Mouse (Mus musculus) megakaryocyte-erythroid progenitor cell, adult 5-6 weeks (primary cell): ENCODE measurements around the gene Rasgrf1. TPM values are rescaled to one million over a fixed set of nuclear protein-coding genes. Genes with fewer than 3 reads are reported as not detected.
"Not testable (repeated sequence)": the region's sequence is repeated elsewhere in the genome, so short reads cannot be mapped to it uniquely, and the experiment has no call there.

Experiments used
- ATAC-seq: replicated peaks from 2 replicates; pipeline ENCODE4 v1.8.0; 2016; ENCODE audit warnings: mild to moderate bottlenecking, inconsistent platforms; ENCODE audit not compliant: severe bottlenecking, poor library complexity, low FRiP score, low TSS enrichment
- total RNA-seq, 2 experiments: library from RNA; stranded (forward) in 1 of 2; stranded (reverse) in 1 of 2; fragments of 200-1000, 215-1000 nt in 1 of 2; fragments of >200 nt in 1 of 2; fragmentation: Nextera tagmentation in 1 of 2; gene quantifications; 2 replicates each; pipeline ENCODE4 v1.2.3; 2014 to 2017

Rasgrf1 gene
- total RNA-seq, 2 experiments from 2014 or later: not detected

- ATAC-seq: no peak
Observed at GRCm38 (mm10) chr9:90016204-90016603, 106.5 kb downstream of the Rasgrf1 start.

GRCm38 (mm10) chr9:90020866-90021265 lies 111.2 kb downstream of the Rasgrf1 start:
- ATAC-seq: no peak

DNA sequence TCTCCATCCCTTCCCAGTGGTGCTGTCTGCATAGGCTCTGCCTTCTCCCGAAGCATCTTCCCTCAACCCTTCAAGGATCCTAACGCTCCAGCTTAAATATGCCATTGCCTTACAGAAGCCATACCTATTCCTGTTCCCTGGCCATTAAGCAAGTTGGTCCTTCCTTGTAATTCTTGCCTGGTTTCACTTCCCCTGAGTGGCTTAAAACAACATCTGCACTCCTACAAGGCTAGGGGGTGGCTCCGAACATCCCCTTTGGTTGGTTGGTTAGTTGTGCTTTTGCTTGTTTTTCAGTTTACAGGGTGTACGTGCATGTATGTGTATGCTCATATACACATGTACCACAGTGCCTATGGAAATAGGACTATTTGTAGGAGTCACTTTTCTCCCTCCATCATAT lies 111.7 kb downstream of the Rasgrf1 start:
- ATAC-seq: no peak

DNA sequence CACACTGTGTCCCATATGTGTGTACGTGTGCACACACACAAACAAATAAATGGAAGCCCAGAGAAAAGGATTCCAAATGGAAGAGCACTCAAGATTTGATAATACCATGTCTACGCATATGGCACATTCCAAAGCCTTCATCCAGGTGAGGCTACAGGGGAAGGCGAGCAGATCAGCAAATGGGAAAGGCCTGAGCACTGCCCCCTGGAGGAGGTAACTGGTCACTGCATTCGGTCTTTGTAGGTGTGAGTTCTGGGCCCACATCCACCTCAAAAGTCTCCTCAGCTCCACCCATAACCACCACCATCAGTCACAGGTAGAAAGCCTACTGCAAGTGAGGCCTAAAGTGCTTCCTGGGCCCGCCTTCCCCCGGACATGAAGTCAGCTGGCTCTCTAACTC lies 118.0 kb downstream of the Rasgrf1 start:
- ATAC-seq: peak; percentile 41; the same call in 1 of the 2 replicates

GRCm38 (mm10) chr9:90033922-90034321 lies 124.2 kb downstream of the Rasgrf1 start:
- ATAC-seq: no peak

DNA sequence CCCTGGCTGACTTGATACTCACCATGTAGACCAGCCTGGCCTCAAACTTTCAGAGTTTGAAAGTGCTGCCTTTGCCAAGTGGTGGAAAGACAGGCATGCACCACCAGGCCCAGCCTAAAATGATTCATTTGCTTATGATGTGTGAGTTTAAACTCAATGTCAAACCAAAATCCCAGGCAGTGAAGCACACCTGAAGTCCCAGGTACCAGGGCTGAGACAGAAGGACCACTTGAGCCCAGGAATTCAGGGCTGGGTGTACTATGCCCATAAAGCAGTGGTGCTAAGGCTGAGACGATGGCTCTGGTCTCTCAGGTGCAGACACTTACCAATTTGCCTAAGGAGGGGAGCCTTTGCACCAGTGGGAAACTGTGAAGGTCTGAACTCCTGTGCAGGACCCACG lies 125.5 kb downstream of the Rasgrf1 start:
- ATAC-seq: no peak

DNA sequence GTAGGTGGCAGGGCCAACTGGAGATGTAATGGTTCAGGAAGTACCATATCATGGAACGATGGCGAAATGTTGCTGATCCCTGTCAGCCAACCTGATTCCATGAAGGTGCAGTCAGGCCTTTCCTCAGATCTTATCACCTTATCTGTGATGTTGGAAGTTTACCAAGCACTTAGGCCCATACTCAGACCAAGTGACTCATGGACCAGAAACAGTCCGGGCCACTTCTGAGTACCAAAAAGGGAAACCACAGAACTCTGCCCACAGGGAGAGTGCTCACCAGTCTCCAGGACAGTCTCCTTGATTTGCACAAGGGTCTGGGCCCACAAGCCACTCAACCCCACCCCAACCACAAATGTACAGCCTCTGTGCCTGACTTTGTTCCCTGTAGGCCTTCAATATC lies 126.1 kb downstream of the Rasgrf1 start:
- ATAC-seq: no peak

- ATAC-seq: no peak
Observed at GRCm38 (mm10) chr9:90036313-90036712, 126.6 kb downstream of the Rasgrf1 start.

DNA sequence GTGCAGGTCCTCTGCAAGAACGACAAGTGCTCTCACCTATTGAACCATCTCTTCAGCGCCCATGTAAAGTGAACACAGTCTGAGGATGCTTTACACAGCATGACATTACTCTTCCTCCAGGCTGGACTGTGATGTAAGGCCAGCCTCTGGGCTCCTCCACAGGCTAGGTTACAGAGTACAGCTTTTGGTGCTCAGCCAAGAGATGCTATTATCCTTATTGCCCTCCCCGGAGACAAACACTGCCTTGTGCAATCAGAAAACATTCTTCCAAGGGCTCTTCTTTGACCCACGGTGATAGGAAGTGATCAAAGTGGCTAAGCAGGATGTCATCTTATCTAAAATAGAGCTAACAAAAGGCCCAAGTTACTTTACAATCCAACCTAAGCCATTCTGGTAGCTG lies 128.8 kb downstream of the Rasgrf1 start:
- ATAC-seq: no peak

DNA sequence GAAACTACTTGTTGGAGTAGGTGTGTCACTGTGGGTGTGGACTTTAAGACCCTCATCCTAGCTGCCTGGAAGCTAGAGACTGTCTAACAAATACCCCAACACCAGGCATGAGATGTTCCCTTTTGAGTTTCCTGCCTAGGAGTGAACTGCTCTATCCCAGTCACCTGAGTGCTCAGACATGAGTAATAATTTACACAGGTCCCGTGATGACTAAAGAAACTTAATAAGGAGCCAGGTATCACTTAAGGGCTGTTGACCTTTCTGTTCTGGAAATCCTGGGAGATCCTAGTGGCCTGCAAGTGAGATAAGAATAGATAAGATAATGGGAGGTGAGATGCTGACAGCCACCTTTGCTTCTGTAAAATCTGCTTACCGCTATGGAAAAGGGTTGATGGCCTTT lies 131.2 kb downstream of the Rasgrf1 start:
- ATAC-seq: no peak

GRCm38 (mm10) chr9:90041556-90041955 lies 131.8 kb downstream of the Rasgrf1 start:
- no peak for ATAC-seq

GRCm38 (mm10) chr9:90042906-90043305 lies 133.2 kb downstream of the Rasgrf1 start:
- not testable (repeated sequence) for ATAC-seq

DNA sequence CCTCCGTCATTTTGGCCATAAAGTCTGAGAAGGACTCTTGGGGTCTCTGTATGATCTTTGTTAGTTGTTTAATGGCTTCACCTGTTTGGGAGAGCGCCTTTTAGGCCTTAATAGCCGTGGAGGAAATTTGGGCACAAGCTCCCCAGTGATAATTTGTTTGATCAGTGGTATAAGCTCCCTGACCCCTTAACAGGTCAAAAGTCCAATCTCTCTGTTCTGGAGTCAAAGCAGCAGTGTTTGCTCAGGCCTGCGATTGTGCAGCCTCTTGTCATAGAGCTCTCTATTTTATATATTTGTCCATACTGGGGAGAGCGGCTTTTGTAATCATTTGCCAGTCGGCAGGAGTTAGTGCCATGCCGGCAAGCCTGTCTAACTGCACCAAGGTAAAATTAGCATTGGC lies 135.5 kb downstream of the Rasgrf1 start:
- no peak for ATAC-seq

- no peak for ATAC-seq
Observed at GRCm38 (mm10) chr9:90047937-90048627, 138.4 kb downstream of the Rasgrf1 start.

DNA sequence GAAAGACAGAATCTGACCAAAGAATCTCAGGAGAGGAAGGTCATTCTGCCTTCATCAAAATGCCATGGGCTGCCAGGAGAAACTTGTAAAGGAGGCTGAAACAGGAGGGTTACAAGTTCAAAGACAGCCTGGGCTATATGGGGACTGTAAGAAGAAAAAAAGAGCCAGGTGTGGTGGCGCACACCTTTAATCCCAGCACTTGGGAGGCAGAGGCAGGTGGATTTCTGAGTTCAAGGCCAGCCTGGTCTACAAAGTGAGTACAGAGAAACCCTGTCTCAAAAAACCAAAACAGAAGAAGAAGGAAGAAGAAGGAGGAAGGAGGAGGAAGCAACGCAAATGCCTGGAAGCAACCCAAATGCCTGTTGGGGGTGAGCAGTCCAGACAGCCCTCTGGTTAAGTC lies 144.1 kb downstream of the Rasgrf1 start, which contains the start of gene Ctsh:
Ctsh (plus strand) TSS at position 301 of the 400 bp plus-strand sequence.
- ATAC-seq: no peak

GRCm38 (mm10) chr9:90054371-90055145 lies 144.8 kb downstream of the Rasgrf1 start:
- peak; percentile 95 for ATAC-seq

GRCm38 (mm10) chr9:90055409-90055808 lies 145.7 kb downstream of the Rasgrf1 start:
- ATAC-seq: no peak

DNA sequence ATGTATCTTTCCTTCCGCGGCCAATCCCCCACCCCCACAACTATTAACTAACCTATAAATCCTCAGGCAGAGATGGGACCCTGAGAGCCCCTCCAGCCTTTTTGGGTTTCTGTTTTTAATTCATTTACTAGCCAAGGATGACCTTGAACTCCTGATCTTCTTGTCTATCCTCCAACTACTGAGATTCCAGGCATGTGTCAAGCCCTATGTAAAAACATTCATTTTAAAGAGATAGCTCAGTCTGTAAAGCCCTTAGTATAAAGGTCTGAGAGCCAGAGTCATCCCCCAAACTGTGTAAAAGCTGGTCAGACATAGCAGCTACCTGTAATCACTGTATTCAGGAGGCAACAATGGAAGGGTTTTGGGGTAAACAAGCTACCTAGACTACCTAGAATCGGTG lies 146.2 kb downstream of the Rasgrf1 start:
- no peak for ATAC-seq

DNA sequence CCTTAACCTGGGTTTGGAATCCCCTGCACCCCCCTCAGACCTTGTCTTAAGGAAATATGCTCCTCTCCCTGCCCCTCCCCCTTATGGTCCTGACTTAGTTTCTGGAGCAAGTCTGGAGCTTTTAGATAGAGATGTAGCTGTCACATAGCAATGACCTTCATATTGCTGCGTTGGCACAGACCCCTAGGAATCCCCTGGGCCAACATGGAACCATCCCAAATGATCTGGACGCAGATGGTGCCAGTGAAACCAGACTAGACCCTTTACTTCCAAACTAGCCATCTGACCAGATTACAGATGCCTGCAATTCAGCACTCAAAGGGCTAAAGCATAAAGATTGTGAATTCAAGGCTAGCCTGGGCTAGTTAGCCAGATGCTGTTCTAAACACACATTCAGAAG lies 147.0 kb downstream of the Rasgrf1 start:
- no peak for ATAC-seq

DNA sequence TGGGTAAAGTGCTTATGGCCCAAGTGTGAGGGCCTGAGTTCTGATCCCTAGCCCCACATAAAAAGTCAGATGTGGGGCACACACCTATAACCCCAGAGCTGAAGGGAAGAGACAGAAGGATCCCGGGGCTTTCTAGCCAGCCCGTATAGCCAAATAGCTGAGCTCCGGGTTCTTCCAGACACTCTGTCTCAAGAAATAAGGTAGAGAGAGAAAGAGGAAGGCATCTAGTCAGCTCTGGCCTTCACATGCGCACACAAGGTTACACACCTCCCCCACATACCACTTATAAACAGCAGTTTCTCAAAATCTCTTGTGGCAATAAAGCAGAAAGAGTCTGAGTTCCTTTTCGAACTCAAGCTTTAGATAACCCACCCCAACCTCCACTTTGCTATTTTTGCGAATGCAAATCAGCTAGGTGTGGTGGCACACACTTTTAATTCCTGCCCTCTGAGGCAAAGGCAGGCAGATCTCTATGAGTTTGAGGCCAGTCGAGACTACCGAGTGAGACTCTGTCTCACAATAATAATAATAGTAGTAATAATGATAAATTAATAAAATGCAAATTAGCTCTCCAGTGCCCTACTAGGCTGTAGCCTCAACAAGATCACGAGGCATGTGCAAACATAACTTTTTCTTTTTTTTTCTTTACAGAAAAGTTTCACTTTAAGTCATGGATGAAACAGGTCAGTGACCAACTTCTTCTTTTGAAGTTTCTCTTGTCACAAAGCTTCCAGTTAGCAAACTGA lies 150.3 kb downstream of the Rasgrf1 start:
- no peak for ATAC-seq
